Mouse (Mus musculus) T-cell, adult 2 months (primary cell): ENCODE measurements around the gene Scube3.
A peak's percentile ranks its signal among the peaks of the same experiment; 100 is the strongest.
"Not testable (repeated sequence)": the region's sequence is repeated elsewhere in the genome, so short reads cannot be mapped to it uniquely, and the experiment has no call there.

ENCODE experiments used
- DNase-seq: peaks from one replicate; pipeline ENCODE4 v3.0.0; 2022; ENCODE audit warnings: low spot score

Scube3 gene

DNA sequence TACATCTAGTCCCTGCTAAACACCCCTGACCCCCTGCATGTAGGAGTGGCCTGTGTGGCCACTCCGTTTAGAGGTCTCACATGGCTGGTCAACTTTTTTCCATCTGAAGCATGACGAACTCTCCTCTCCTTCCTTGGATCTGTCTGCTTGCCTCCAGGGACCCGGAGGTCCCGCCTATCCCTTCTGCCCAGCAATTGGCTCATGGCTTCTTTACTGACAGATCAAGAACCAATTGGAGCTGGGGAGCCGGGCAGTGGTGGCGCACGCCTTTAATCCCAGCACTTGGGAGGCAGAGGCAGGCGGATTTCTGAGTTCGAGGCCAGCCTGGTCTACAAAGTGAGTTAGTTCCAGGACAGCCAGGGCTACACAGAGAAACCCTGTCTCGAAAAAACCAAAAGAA lies 80.5 kb downstream of the Scube3 start:
- not testable (repeated sequence) for DNase-seq

DNA sequence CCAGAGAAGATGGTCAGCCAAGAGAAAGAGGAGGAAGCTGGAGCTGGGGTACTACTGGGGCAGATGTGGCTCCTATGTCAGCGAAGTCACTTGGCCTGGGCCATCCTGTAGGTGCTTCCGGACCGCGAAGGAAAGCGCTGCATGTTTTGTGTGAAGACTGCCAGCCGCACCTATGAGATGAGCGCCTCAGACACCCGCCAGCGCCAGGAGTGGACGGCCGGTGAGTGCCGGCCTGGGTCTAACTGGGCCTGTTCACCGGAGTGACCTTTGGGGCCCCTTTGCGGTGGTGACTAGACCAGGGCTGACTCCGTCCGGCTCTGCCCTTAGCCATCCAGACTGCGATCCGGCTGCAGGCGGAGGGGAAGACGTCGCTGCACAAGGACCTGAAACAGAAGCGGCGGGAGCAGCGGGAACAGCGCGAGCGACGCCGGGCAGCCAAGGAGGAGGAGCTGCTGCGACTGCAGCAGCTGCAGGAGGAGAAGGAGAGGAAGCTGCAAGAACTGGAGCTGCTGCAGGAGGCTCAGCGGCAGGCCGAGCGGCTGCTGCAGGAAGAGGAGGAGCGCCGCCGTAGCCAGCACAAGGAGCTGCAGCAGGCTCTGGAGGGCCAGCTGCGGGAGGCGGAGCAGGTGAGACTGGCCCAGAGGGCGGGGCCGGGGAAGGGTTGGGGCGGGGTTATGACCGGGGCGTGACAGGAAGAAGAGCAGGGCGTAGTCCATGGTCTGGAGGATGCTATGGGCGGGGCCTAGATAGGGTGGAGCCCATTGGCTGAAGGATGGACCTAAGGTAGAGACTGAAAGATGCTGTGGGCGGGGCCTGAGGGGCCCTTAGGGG lies 81.8 kb downstream of the Scube3 start:
- DNase-seq: peak; percentile 92
